Mouse (Mus musculus) c-Kit-positive CD71-negative TER-119-negative erythroid progenitor cells, embryonic 14.5 days (primary cell): ENCODE data around the gene Ppp6r2.
A peak's percentile ranks its signal among the peaks of the same experiment; 100 is the strongest.

ENCODE experiments used
- DNase-seq: peaks from one replicate; pipeline ENCODE4 v3.0.0-alpha.2; 2013; ENCODE audit warnings: low read depth

Gene Ppp6r2

GRCm38 (mm10) chr15:89182328-89182741 lies 29.0 kb upstream of the Ppp6r2 start:
- no peak for DNase-seq

- DNase-seq = no peak
These were observed 28.5 kb upstream of the Ppp6r2 start for GRCm38 (mm10) chr15:89182842-89183241.

GRCm38 (mm10) chr15:89184141-89184936 lies 27.0 kb upstream of the Ppp6r2 start:
- no peak for DNase-seq

GRCm38 (mm10) chr15:89184937-89185227 lies 26.5 kb upstream of the Ppp6r2 start:
- no peak for DNase-seq

- no peak for DNase-seq
These were observed 16.1 kb upstream of the Ppp6r2 start for GRCm38 (mm10) chr15:89195261-89195681.

- DNase-seq = no peak
These were observed 15.6 kb upstream of the Ppp6r2 start for GRCm38 (mm10) chr15:89195690-89196312.

- DNase-seq = peak; percentile 97
These were observed 15.0 kb upstream of the Ppp6r2 start, which contains the start of gene Dennd6b for GRCm38 (mm10) chr15:89196313-89196706. Gene Dennd6b, minus strand, starts transcription at chr15:89196496.

GRCm38 (mm10) chr15:89197056-89197455 lies 14.3 kb upstream of the Ppp6r2 start:
- DNase-seq = no peak

GRCm38 (mm10) chr15:89207457-89207856 lies 3.9 kb upstream of the Ppp6r2 start:
- no peak for DNase-seq

GRCm38 (mm10) chr15:89209886-89210761 lies 1.2 kb upstream of the Ppp6r2 start:
- DNase-seq = peak; percentile 91

GRCm38 (mm10) chr15:89211716-89212461 lies 536 bp downstream of the Ppp6r2 start:
- no peak for DNase-seq

- DNase-seq = no peak
These were observed 1.1 kb downstream of the Ppp6r2 start for GRCm38 (mm10) chr15:89212495-89212894.

GRCm38 (mm10) chr15:89213517-89213916 lies 2.2 kb downstream of the Ppp6r2 start:
- DNase-seq = no peak

GRCm38 (mm10) chr15:89214953-89215352 lies 3.6 kb downstream of the Ppp6r2 start:
- DNase-seq = no peak

GRCm38 (mm10) chr15:89215611-89216233 lies 4.4 kb downstream of the Ppp6r2 start:
- no peak for DNase-seq

GRCm38 (mm10) chr15:89233586-89233985 lies 22.2 kb downstream of the Ppp6r2 start:
- no peak for DNase-seq

- DNase-seq = no peak
These were observed 22.7 kb downstream of the Ppp6r2 start for GRCm38 (mm10) chr15:89234052-89234451.

- peak; percentile 24 for DNase-seq
These were observed 28.5 kb downstream of the Ppp6r2 start for GRCm38 (mm10) chr15:89239751-89240392.

GRCm38 (mm10) chr15:89241025-89241424 lies 29.7 kb downstream of the Ppp6r2 start:
- DNase-seq = peak; percentile 9

- no peak for DNase-seq
These were observed 37.7 kb downstream of the Ppp6r2 start for GRCm38 (mm10) chr15:89249063-89249462.

GRCm38 (mm10) chr15:89255330-89255729 lies 44.0 kb downstream of the Ppp6r2 start:
- DNase-seq = no peak
